34 mouse cellular contexts compared by ENCODE assay signal in genomic region chr6:129516388-129516787, GRCm38 (mm10). TPM values are rescaled to one million over a fixed set of nuclear protein-coding genes. Genes with fewer than 3 reads are reported as not detected.
DNase-seq lines count a peak whose midpoint lies in the region; ATAC-seq and TF ChIP-seq lines count a peak whose summit lies in the region.
"Had no signal": no experiment of that assay in that cellular context is flagged by ENCODE, and none has a peak within 500 bp of the region (broad histone marks: within the 10 kb centered on the region; RNA-seq: fewer than 3 reads in every experiment).

No protein-coding gene starts in this region.

- ATAC-seq in megakaryocyte, adult 5-6 weeks (ENCODE audit: poor library complexity, severe bottlenecking) = peak; percentile 56
- ATAC-seq in neutrophil, adult 5-6 weeks (ENCODE audit: extremely low read depth, insufficient number of reproducible peaks, low FRiP score, poor library complexity, severe bottlenecking) = peak; percentile 20; the same call in 1 of the 2 replicates
- ATAC-seq: forebrain, embryonic 13.5 days; forebrain, embryonic 16.5 days; Patski had no signal

- no peak for DNase-seq in kidney, adult 2 months
- DNase-seq in kidney, postnatal 10 days = no peak
- DNase-seq in 416B (ENCODE audit: low read depth) = peak; percentile 72
- DNase-seq in urinary bladder, adult 18-20 months (ENCODE audit: low spot score in 2 of 2) = no peak
- DNase-seq in urinary bladder, postnatal 10 days (ENCODE audit: low spot score) = no peak
- DNase-seq: adrenal gland, postnatal 10 days; adrenal gland, postnatal 36 days; B cell, adult 2 months; cerebellum, adult 11-12 months; cerebellum, adult 8-10 months; cerebellum, postnatal 14 days; gastrocnemius, postnatal 10 days; gastrocnemius, postnatal 36 days; heart, adult 11 months had no signal

- WGBS in kidney, adult 2 months = 84% methylated on average over 10 of the region's 10 CpGs

- H3K27ac ChIP-seq in kidney, adult 2 months (ENCODE audit: insufficient read depth, low read depth, low read length) = peak overlapping the region; percentile 79
- H3K27ac ChIP-seq: forebrain, embryonic 10.5 days; forebrain, embryonic 13.5 days; hindbrain, embryonic 12.5 days; hindbrain, embryonic 15.5 days had no signal

- TF ChIP-seq POLR2A in kidney, adult 2 months (IDR thresholded peaks at IDR 0.05; ENCODE audit: low read depth, low read length) = no peak

- H3K27me3 ChIP-seq in kidney, adult 2 months (replicated peaks; ENCODE audit: control insufficient read depth, insufficient read depth, low read length) = no peaks in the 10 kb centered on the region
- H3K27me3 ChIP-seq: CH12.LX; forebrain, embryonic 13.5 days; hindbrain, embryonic 12.5 days; hindbrain, embryonic 15.5 days had no signal

- 0 out of 2 replicates have a peak, but pooled peaks cover 9% of the 10 kb centered on the region for H3K4me1 ChIP-seq in kidney, adult 2 months (ENCODE audit: control insufficient read depth, insufficient read depth, low read length)
- H3K4me1 ChIP-seq: forebrain, embryonic 10.5 days; forebrain, embryonic 13.5 days; hindbrain, embryonic 12.5 days; hindbrain, embryonic 15.5 days had no signal

- H3K4me3 ChIP-seq in kidney, adult 2 months (ENCODE audit: insufficient read depth, low read depth, low read length) = peak overlapping the region; percentile 6; the same call in 1 of the 2 replicates
- H3K4me3 ChIP-seq: forebrain, embryonic 10.5 days; forebrain, embryonic 13.5 days; hindbrain, embryonic 12.5 days; hindbrain, embryonic 15.5 days had no signal

- no peak for TF ChIP-seq CTCF in kidney, adult 2 months (conservative IDR thresholded peaks at IDR 0.05; ENCODE audit: insufficient read depth, insufficient read length, low read depth, low read length)

- peaks cover 1% of the 10 kb centered on the region; the same call in 1 of the 2 replicates for H3K36me3 ChIP-seq in kidney, adult 2 months (ENCODE audit: control insufficient read depth, insufficient read depth, low read length)
- H3K36me3 ChIP-seq: forebrain, embryonic 10.5 days; G1E; hindbrain, embryonic 12.5 days; hindbrain, embryonic 15.5 days had no signal

RNA-seq across cellular contexts. Expression of gene Tmem52b, which starts 4.0 kb away (rescaled TPM):
- 124 and 212 TPM in 2 replicates for polyA plus RNA-seq in kidney, adult 2 months (2012; rRNA removed)
- not detected in 2 replicates for total RNA-seq in megakaryocyte, adult 5-6 weeks (2015)
- total RNA-seq in megakaryocyte, adult 5-6 weeks (2017) = not detected in 2 replicates
- total RNA-seq in neutrophil, adult 5-6 weeks (2017) = 1.5 TPM in 1 of 2 replicates, not detected in the other
- total RNA-seq: adrenal gland, adult 18-20 months; adrenal gland, postnatal 10 days; adrenal gland, postnatal 36 days; CH12.LX; gastrocnemius, adult 18-20 months; gastrocnemius, postnatal 10 days; gastrocnemius, postnatal 36 days; heart, adult 8-10 months; heart, postnatal 25 days; hematopoietic stem cell, adult 5-6 weeks had no signal
- polyA plus RNA-seq: embryonic facial prominence, embryonic 11.5 days; embryonic facial prominence, embryonic 14.5 days; forebrain, embryonic 10.5 days; forebrain, embryonic 13.5 days; forebrain, embryonic 16.5 days; G1E; heart, embryonic 11.5 days; heart, embryonic 14.5 days; heart, postnatal 0 days; hindbrain, embryonic 12.5 days; hindbrain, embryonic 15.5 days had no signal

RNA-seq across cellular contexts. Expression of gene Olr1, which starts 9.4 kb away (rescaled TPM):
- polyA plus RNA-seq in kidney, adult 2 months (2012; rRNA removed) = 0.03 and 0.17 TPM in 2 replicates
- total RNA-seq in megakaryocyte, adult 5-6 weeks (2015) = 10.0 and 12.9 TPM in 2 replicates
- 9.6 and 13.9 TPM in 2 replicates for total RNA-seq in megakaryocyte, adult 5-6 weeks (2017)
- 0.49 and 2.2 TPM in 2 replicates for total RNA-seq in neutrophil, adult 5-6 weeks (2017)
- total RNA-seq: CH12.LX; gastrocnemius, postnatal 36 days had no signal
- polyA plus RNA-seq: forebrain, embryonic 10.5 days; forebrain, embryonic 13.5 days; forebrain, embryonic 16.5 days; G1E; hindbrain, embryonic 12.5 days; hindbrain, embryonic 15.5 days; Patski had no signal

RNA-seq across cellular contexts. Expression of gene Gabarapl1, which starts 16.6 kb away (rescaled TPM):
- polyA plus RNA-seq in kidney, adult 2 months (2012; rRNA removed) = 648 and 804 TPM in 2 replicates
- total RNA-seq in megakaryocyte, adult 5-6 weeks (2015) = 5.6 and 7.4 TPM in 2 replicates
- total RNA-seq in megakaryocyte, adult 5-6 weeks (2017) = 17.6 and 20.7 TPM in 2 replicates
- 9.6 and 10.1 TPM in 2 replicates for total RNA-seq in neutrophil, adult 5-6 weeks (2017)
